Mouse (Mus musculus): ENCODE measurements around the gene Akr1b8.

- TF ChIP-seq CTCF (IDR thresholded peaks at IDR 0.05; ENCODE audit: borderline replicate concordance, insufficient read depth, low read length) (no peak), POLR2A (IDR thresholded peaks at IDR 0.05; ENCODE audit: low read depth, low read length) (no peak)
Observed at GRCm38 (mm10) chr6:34313921-34314320, 40.0 kb upstream of the Akr1b8 start.

Measured in embryonic fibroblast, embryonic 13.5 days (primary cell).